Mouse (Mus musculus) testis, adult 2 months (tissue): Measurements from ENCODE around the gene Galnt10. TPM values are rescaled to one million over a fixed set of nuclear protein-coding genes. Genes with fewer than 3 reads are reported as not detected.

Experiments
- H3K27ac ChIP-seq: fragments of 200-500 bp; 2 replicates; pipeline ENCODE4 v1.5.1; 2012; ENCODE audit warnings: low read depth, low read length; ENCODE audit not compliant: control insufficient read depth, insufficient read depth
- H3K27me3 ChIP-seq: fragments of 200-500 bp; 2 replicates; pipeline ENCODE4 v1.6.1; 2012; ENCODE audit warnings: mild to moderate bottlenecking, low read length, moderate library complexity; ENCODE audit not compliant: control insufficient read depth, insufficient read depth
- H3K36me3 ChIP-seq: fragments of 200-500 bp; 2 replicates; pipeline ENCODE4 v1.6.1; 2012; ENCODE audit warnings: mild to moderate bottlenecking, low read length; ENCODE audit not compliant: control insufficient read depth, insufficient read depth
- H3K4me1 ChIP-seq: fragments of 200-500 bp; 2 replicates; pipeline ENCODE4 v1.6.1; 2012; ENCODE audit warnings: low read length; ENCODE audit not compliant: control insufficient read depth, insufficient read depth
- H3K4me3 ChIP-seq: fragments of 200-500 bp; 2 replicates; pipeline ENCODE4 v1.5.1; 2012; ENCODE audit warnings: low read depth, mild to moderate bottlenecking, low read length, moderate library complexity, mixed read lengths; ENCODE audit not compliant: control insufficient read depth
- CTCF ChIP-seq: fragments of 200-500 bp; IDR thresholded peaks from 2 replicates; pipeline ENCODE4 v1.5.1; 2012; ENCODE audit warnings: low read depth, mild to moderate bottlenecking, inconsistent platforms, low read length, moderate library complexity; ENCODE audit not compliant: control insufficient read depth, insufficient read depth, insufficient replicate concordance
- POLR2A ChIP-seq: fragments of 200-500 bp; IDR thresholded peaks from 2 replicates; pipeline ENCODE4 v1.6.1; 2012; ENCODE audit warnings: low read depth, mild to moderate bottlenecking, inconsistent platforms, low read length, moderate library complexity; ENCODE audit not compliant: control insufficient read depth
- polyA plus RNA-seq: library from polyadenylated mRNA; depleted of rRNA; stranded (reverse); fragments of >200 nt; gene quantifications from 2 replicates; pipeline ENCODE4 v1.2.3, GENCODE M21; 2012; rRNA removed

The Galnt10 gene
- polyA plus RNA-seq, 1 experiment: 25.9 TPM

DNA sequence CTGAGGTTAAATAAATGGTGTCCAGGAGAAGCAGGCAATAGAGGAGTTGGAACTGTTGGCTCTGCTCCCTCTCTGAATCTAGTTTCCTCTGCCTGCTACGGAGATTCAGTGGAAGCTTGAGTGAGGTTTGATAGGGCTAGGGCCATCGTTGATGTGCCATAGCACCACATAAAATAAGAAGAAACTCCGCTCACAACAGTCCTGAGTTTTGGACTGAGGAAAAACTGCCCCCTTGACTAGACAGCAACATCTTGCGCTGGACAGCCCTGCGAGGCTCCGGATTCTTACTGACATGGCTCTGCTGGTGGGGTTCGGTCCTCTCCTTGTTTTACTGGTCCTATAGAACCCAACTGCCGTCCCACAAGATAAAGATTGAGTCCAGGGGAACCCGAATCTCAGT is 191.2 kb downstream of the Galnt10 start:
- Histone ChIP-seq H3K4me3 (no peak overlapping the region), H3K27me3 (peaks cover 13% of the 10 kb centered on the region), H3K27ac (no peak overlapping the region), H3K36me3 (no peaks in the 10 kb centered on the region), H3K4me1 (peaks cover 14% of the 10 kb centered on the region)
- TF ChIP-seq POLR2A: no peak
- TF ChIP-seq CTCF: no peak

Other genes starting within 250 kb of the Galnt10 start
- gene Fam114a2, start 126.8 kb upstream of the Galnt10 start, polyA plus RNA-seq: 11.0 and 12.7 TPM in 2 replicates
- 7.4 and 10.7 TPM in 2 replicates for gene Mfap3, start 126.8 kb upstream of the Galnt10 start, polyA plus RNA-seq
- 3.1 and 5.5 TPM in 2 replicates for gene Sap30l, start 156.2 kb downstream of the Galnt10 start, polyA plus RNA-seq
- gene Hand1, start 187.4 kb downstream of the Galnt10 start, polyA plus RNA-seq: 0.15 and 0.38 TPM in 2 replicates